Mouse (Mus musculus): ENCODE results near the gene Gngt2. TPM values are rescaled to one million over a fixed set of nuclear protein-coding genes. Genes with fewer than 3 reads are reported as not detected.

Gene Gngt2
- 10 to 100 TPM; 42.0 to 50.9 TPM for polyA plus RNA-seq (2017; shearing (Covaris generic))

DNA sequence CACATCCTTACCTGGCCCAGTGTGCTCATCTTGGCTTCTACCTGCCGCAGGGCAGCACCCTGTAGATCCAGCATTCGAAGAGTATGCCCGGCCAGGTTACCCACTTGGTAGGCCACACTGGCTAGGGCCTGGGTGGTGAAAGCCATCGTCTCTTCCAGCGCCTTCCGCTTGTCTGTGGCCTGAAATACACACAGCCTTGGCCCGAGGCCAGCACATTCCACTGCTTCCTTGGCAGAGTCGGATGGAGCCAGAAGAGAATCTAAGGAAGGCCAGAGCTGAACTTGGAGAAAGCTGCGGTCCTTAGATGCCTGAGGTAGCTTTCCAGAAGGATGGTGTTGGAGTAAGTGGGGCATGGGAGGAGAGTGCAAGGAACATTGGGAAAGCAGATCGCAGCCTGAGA, at the start of gene Gngt2:
Gene Gngt2, plus strand, starts transcription at position 158 of the 400 bp plus-strand sequence.

DNA sequence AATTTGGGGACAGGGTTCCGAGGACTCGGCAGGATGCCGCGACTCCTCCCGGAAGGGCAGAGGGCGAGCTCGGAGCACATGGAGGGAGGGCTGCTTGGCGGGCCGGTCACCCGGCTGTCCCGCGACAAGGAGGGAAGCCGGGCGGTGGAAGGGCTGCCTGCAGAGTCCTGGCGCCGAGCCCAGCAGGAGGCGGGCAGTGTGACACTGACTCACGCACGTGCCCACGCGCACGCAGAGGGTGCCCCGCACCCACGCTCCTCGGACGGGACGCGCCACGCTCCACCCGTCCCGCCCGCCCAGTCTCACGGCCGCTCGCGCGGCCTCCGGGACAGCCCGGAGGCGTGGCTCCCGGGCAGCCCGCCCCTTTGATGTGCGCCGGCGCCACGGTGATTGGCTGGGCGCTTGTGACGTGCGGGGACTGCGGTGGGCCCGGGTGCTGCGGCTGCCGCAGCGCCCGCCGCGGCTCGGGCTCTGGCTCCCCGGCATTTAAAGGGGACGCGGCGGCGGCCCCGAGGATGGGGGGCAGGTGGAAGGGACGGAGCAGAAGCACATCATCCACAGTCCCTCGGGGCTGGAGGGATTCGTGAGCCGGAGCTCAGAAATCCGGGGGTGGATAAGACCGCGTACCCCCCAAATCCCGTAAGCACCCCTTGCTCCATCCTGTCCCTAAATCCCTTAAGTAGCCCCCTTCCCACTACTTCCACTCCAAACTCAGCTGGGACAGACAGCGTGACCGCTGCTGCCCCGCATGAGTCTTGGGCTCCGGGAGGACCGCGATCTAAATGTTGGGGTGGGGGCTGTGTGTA, 12.7 kb upstream of the Gngt2 start, which contains the start of gene Phospho1:
Gene Phospho1, plus strand, starts transcription at position 429 of the 806 bp plus-strand sequence.

DNA sequence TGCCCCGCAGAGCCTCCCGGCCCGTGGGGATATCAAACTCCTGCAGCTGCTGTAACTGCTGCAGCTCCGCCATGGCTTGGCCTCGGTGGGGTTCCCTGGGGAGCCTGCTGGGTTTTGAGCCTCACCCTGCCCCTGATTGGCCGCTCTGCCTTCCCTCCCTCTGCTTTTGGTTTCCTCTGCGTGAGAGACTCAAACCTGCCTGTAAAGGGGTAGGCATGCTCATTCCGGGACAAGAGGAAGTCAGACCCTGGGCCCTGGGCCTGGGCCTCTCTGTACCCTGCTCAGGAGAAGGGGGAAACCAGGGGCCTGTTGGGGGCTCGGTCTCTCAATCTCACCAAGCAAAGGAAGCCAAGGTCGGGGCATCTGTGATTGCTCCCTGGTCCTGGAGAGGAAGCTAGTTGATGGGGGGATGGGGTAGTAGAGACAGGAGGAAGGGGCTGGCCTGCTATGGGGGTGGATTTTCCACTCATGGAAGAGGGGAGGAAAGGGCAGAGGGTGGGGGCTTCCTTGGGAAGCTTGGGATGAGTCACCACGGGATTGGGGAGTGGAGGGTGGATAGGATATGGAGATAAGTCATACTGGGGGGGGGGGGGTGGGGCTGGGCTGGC, 5.2 kb downstream of the Gngt2 start, which contains the start of gene Abi3:
Gene Abi3, minus strand, starts transcription at position 403 of the 608 bp plus-strand sequence.

Other genes with a start within 250 kb of the Gngt2 start
- not detected for gene Ngfr, start 249.5 kb upstream of the Gngt2 start, polyA plus RNA-seq (2017; shearing (Covaris generic))
- 10 to 100 TPM; 68.9 to 91.2 TPM for gene Phb, start 170.3 kb upstream of the Gngt2 start, polyA plus RNA-seq (2017; shearing (Covaris generic))
- gene Zfp652, start 124.5 kb upstream of the Gngt2 start, polyA plus RNA-seq (2017; shearing (Covaris generic)) = 10 to 100 TPM; 11.5 to 15.5 TPM
- 1 to 10 TPM in 1 of 2 experiments, under 1 TPM in 1; 0.89 to 3.8 TPM for gene B130006D01Rik, start 113.6 kb upstream of the Gngt2 start, polyA plus RNA-seq (2017; shearing (Covaris generic))
- gene Phospho1, start 12.7 kb upstream of the Gngt2 start, polyA plus RNA-seq (2017; shearing (Covaris generic)) = not detected
- 10 to 100 TPM; 52.5 to 78.8 TPM for gene Abi3, start 5.3 kb downstream of the Gngt2 start, polyA plus RNA-seq (2017; shearing (Covaris generic))
- gene B4galnt2, start 77.7 kb downstream of the Gngt2 start, polyA plus RNA-seq (2017; shearing (Covaris generic)) = under 1 TPM in 1 of 2 experiments, not detected in 1; 0.23 TPM
- gene Igf2bp1, start 168.7 kb downstream of the Gngt2 start, polyA plus RNA-seq (2017; shearing (Covaris generic)) = under 1 TPM in 1 of 2 experiments, not detected in 1; 0.45 TPM
- not detected for gene Gip, start 187.3 kb downstream of the Gngt2 start, polyA plus RNA-seq (2017; shearing (Covaris generic))
- 100 to 1,000 TPM in 1 of 2 experiments, 10 to 100 TPM in 1; 98.0 to 107 TPM for gene Snf8, start 197.7 kb downstream of the Gngt2 start, polyA plus RNA-seq (2017; shearing (Covaris generic))
- gene Ube2z, start 228.2 kb downstream of the Gngt2 start, polyA plus RNA-seq (2017; shearing (Covaris generic)) = 10 to 100 TPM; 38.1 to 46.2 TPM
- gene Atp5g1, start 238.5 kb downstream of the Gngt2 start, polyA plus RNA-seq (2017; shearing (Covaris generic)) = 100 to 1,000 TPM; 337 to 446 TPM